Comparison of ENCODE assay signal across 8 mouse cellular contexts in genomic region chr8:30924160-30924534, GRCm38 (mm10).
DNase-seq lines count a peak whose midpoint lies in the region; ATAC-seq lines count a peak whose summit lies in the region.

No protein-coding gene starts in this region.

- H3K4me2 ChIP-seq in limb, embryonic 12.5 days: peak overlapping the region; percentile 39
- H3K4me2 ChIP-seq in forebrain, embryonic 11.5 days (ENCODE audit: low read depth, low read length, severe bottlenecking): peak overlapping the region; percentile 13; the same call in 1 of the 2 replicates
- H3K4me2 ChIP-seq in hindbrain, embryonic 16.5 days (ENCODE audit: low read length): peak overlapping the region; percentile 46; the same call in 1 of the 2 replicates
- peak overlapping the region; percentile 36 for H3K4me2 ChIP-seq in neural tube, embryonic 13.5 days

- DNase-seq in limb, embryonic 10.5 days (ENCODE audit: low spot score): no peak
- peak; percentile 53 for DNase-seq in forebrain, embryonic 11.5 days (ENCODE audit: low spot score)
- no peak for DNase-seq in spleen, postnatal 14 days (ENCODE audit: low spot score in 2 of 2)
- no peak for DNase-seq in layer of hippocampus, adult 8-10 months (ENCODE audit: low spot score in 2 of 2)
- no peak for DNase-seq in cerebellum, postnatal 14 days

- H3K27ac ChIP-seq in limb, embryonic 12.5 days: no peak overlapping the region
- no peak overlapping the region for H3K27ac ChIP-seq in limb, embryonic 10.5 days
- peak overlapping the region; percentile 20; the same call in 1 of the 2 replicates for H3K27ac ChIP-seq in forebrain, embryonic 11.5 days (ENCODE audit: low read depth, low read length)
- H3K27ac ChIP-seq in hindbrain, embryonic 16.5 days (ENCODE audit: low read depth, low read length): peak overlapping the region; percentile 60
- H3K27ac ChIP-seq in neural tube, embryonic 13.5 days (replicated peaks): peak overlapping the region; percentile 20

- H3K4me1 ChIP-seq in limb, embryonic 12.5 days (replicated peaks): no peaks in the 10 kb centered on the region
- H3K4me1 ChIP-seq in limb, embryonic 10.5 days: peaks cover 9% of the 10 kb centered on the region
- peaks cover 3% of the 10 kb centered on the region; the same call in 1 of the 2 replicates for H3K4me1 ChIP-seq in forebrain, embryonic 11.5 days (replicated peaks; ENCODE audit: control insufficient read depth, insufficient read depth, low read length)
- peaks cover 12% of the 10 kb centered on the region for H3K4me1 ChIP-seq in hindbrain, embryonic 16.5 days (ENCODE audit: control insufficient read depth, insufficient read depth, low read depth, low read length)
- H3K4me1 ChIP-seq in neural tube, embryonic 13.5 days (replicated peaks): peaks cover 21% of the 10 kb centered on the region

- WGBS in limb, embryonic 12.5 days: 43% methylated on average over 5 of the region's 5 CpGs
- WGBS in limb, embryonic 10.5 days: 51% methylated on average over 5 of the region's 5 CpGs
- WGBS in forebrain, embryonic 11.5 days: 5% methylated on average over 5 of the region's 5 CpGs
- WGBS in hindbrain, embryonic 16.5 days: 13% methylated on average over 5 of the region's 5 CpGs
- WGBS in neural tube, embryonic 13.5 days: 21% methylated on average over 5 of the region's 5 CpGs

- no peak overlapping the region for H3K4me3 ChIP-seq in limb, embryonic 12.5 days (replicated peaks)
- no peak overlapping the region for H3K4me3 ChIP-seq in limb, embryonic 10.5 days
- no peak overlapping the region for H3K4me3 ChIP-seq in forebrain, embryonic 11.5 days (ENCODE audit: low read depth, low read length)
- H3K4me3 ChIP-seq in hindbrain, embryonic 16.5 days (ENCODE audit: low read length): no peak overlapping the region
- no peak overlapping the region for H3K4me3 ChIP-seq in neural tube, embryonic 13.5 days

- no peaks in the 10 kb centered on the region for H3K36me3 ChIP-seq in limb, embryonic 12.5 days
- H3K36me3 ChIP-seq in limb, embryonic 10.5 days: no peaks in the 10 kb centered on the region
- H3K36me3 ChIP-seq in forebrain, embryonic 11.5 days (ENCODE audit: control insufficient read depth, insufficient read depth, low read length): no peaks in the 10 kb centered on the region
- no peaks in the 10 kb centered on the region for H3K36me3 ChIP-seq in hindbrain, embryonic 16.5 days (ENCODE audit: control insufficient read depth, insufficient read depth, low read length)
- no peaks in the 10 kb centered on the region for H3K36me3 ChIP-seq in neural tube, embryonic 13.5 days

- H3K9ac ChIP-seq in limb, embryonic 12.5 days (replicated peaks): no peak overlapping the region
- no peak overlapping the region for H3K9ac ChIP-seq in forebrain, embryonic 11.5 days (ENCODE audit: low read length)
- H3K9ac ChIP-seq in hindbrain, embryonic 16.5 days (ENCODE audit: low read depth, low read length): peak overlapping the region; percentile 48
- H3K9ac ChIP-seq in neural tube, embryonic 13.5 days: peak overlapping the region; percentile 0; the same call in 1 of the 2 replicates

- H3K27me3 ChIP-seq in limb, embryonic 12.5 days: 0 out of 2 replicates have a peak, but pooled peaks cover 3% of the 10 kb centered on the region
- 0 out of 2 replicates have a peak, but pooled peaks cover 5% of the 10 kb centered on the region for H3K27me3 ChIP-seq in limb, embryonic 10.5 days (ENCODE audit: low read depth, poor library complexity, severe bottlenecking)
- H3K27me3 ChIP-seq in forebrain, embryonic 11.5 days (ENCODE audit: control insufficient read depth, insufficient read depth, low read length): peaks cover 5% of the 10 kb centered on the region; the same call in 1 of the 2 replicates
- H3K27me3 ChIP-seq in hindbrain, embryonic 16.5 days (replicated peaks; ENCODE audit: control insufficient read depth, insufficient read depth, low read length): no peaks in the 10 kb centered on the region
- no peaks in the 10 kb centered on the region for H3K27me3 ChIP-seq in neural tube, embryonic 13.5 days

- no peak for ATAC-seq in limb, embryonic 12.5 days (ENCODE audit: insufficient number of reproducible peaks, insufficient read depth, low FRiP score, low TSS enrichment, low read depth)
- peak; percentile 92 for ATAC-seq in forebrain, embryonic 11.5 days (replicated peaks; ENCODE audit: low FRiP score)
- ATAC-seq in hindbrain, embryonic 16.5 days: peak; percentile 74
- ATAC-seq in neural tube, embryonic 13.5 days (ENCODE audit: low read depth): peak; percentile 84

- H3K9me3 ChIP-seq in limb, embryonic 12.5 days: no peaks in the 10 kb centered on the region
- no peaks in the 10 kb centered on the region for H3K9me3 ChIP-seq in limb, embryonic 10.5 days (replicated peaks)
- no peaks in the 10 kb centered on the region for H3K9me3 ChIP-seq in forebrain, embryonic 11.5 days (ENCODE audit: control insufficient read depth, low read length)
- H3K9me3 ChIP-seq in hindbrain, embryonic 16.5 days (ENCODE audit: control insufficient read depth, low read length): no peaks in the 10 kb centered on the region
- no peaks in the 10 kb centered on the region for H3K9me3 ChIP-seq in neural tube, embryonic 13.5 days

Comparison
In these comparisons a context has a peak if more than half of its experiments do, and no peak if none do; other contexts are left out.
1. H3K27ac ChIP-seq: peak in forebrain, embryonic 11.5 days (single experiment), hindbrain, embryonic 16.5 days (single experiment) and neural tube, embryonic 13.5 days (single experiment); none in limb, embryonic 12.5 days (single experiment) and limb, embryonic 10.5 days (single experiment).
2. H3K9ac ChIP-seq: peak in hindbrain, embryonic 16.5 days (single experiment) and neural tube, embryonic 13.5 days (single experiment); none in limb, embryonic 12.5 days (single experiment) and forebrain, embryonic 11.5 days (single experiment).
3. Peak in every context shown above with its lines, with median percentiles within 50 percentile points of each other: H3K4me2 ChIP-seq.